Mouse (Mus musculus) cerebral cortex, adult 2 months (tissue): ENCODE data around the gene Ddx49.

Source experiments
- WGBS: fragments of 180-500 bp; shearing (Covaris S2); methylation state at CpG from one replicate; pipeline ENCODE4 v1.1.7; 2018; 5-methylcytosine and 5-hydroxymethylcytosine counted together

Gene Ddx49

GRCm38 (mm10) chr8:70316511-70317504, 14.5 kb upstream of the Ddx49 start:
- 9% methylated on average over 15 of the region's 15 CpGs for WGBS

GRCm38 (mm10) chr8:70315624-70316510, 13.6 kb upstream of the Ddx49 start, which contains the start of gene Cers1:
Cers1 (plus strand) TSS chr8:70315775.
- 2% methylated on average over 66 of the region's 66 CpGs for WGBS

GRCm38 (mm10) chr8:70313399-70313798, 11.1 kb upstream of the Ddx49 start:
- 54% methylated on average over 2 of the region's 2 CpGs for WGBS

GRCm38 (mm10) chr8:70309311-70309710, 7.0 kb upstream of the Ddx49 start:
- 26% methylated on average over 2 of the region's 2 CpGs for WGBS

- 4% methylated on average over 16 of the region's 16 CpGs for WGBS
These were observed 612 bp upstream of the Ddx49 start for GRCm38 (mm10) chr8:70302901-70303300.

GRCm38 (mm10) chr8:70300881-70301280, 1.4 kb downstream of the Ddx49 start:
- 78% methylated on average over 3 of the region's 3 CpGs for WGBS

GRCm38 (mm10) chr8:70293988-70294405, 8.3 kb downstream of the Ddx49 start:
- WGBS, result 44% methylated on average over 5 of the region's 5 CpGs

GRCm38 (mm10) chr8:70286737-70287136, 15.6 kb downstream of the Ddx49 start:
- WGBS, result 93% methylated on average over 8 of the region's 8 CpGs

GRCm38 (mm10) chr8:70285304-70285703, 17.0 kb downstream of the Ddx49 start:
- 97% methylated on average over 15 of the region's 15 CpGs for WGBS

- 84% methylated on average over 5 of the region's 5 CpGs for WGBS
These were observed 17.9 kb downstream of the Ddx49 start for GRCm38 (mm10) chr8:70284421-70284820.

GRCm38 (mm10) chr8:70283136-70284077, 18.9 kb downstream of the Ddx49 start:
- 2% methylated on average over 53 of the region's 55 CpGs for WGBS

GRCm38 (mm10) chr8:70282603-70283135, 19.6 kb downstream of the Ddx49 start, which contains the start of gene Homer3:
Homer3 (plus strand) TSS chr8:70282827.
- 3% methylated on average over 36 of the region's 36 CpGs for WGBS

- 32% methylated on average over 3 of the region's 3 CpGs for WGBS
These were observed 21.3 kb downstream of the Ddx49 start for GRCm38 (mm10) chr8:70281001-70281400.

GRCm38 (mm10) chr8:70279266-70279665, 23.0 kb downstream of the Ddx49 start:
- 74% methylated on average over 8 of the region's 8 CpGs for WGBS

GRCm38 (mm10) chr8:70278175-70278574, 24.1 kb downstream of the Ddx49 start:
- WGBS, result 37% methylated on average over 15 of the region's 15 CpGs

- WGBS, result 81% methylated on average over 3 of the region's 3 CpGs
These were observed 25.8 kb downstream of the Ddx49 start for GRCm38 (mm10) chr8:70276476-70276875.

GRCm38 (mm10) chr8:70272949-70273348, 29.3 kb downstream of the Ddx49 start:
- 59% methylated on average over 3 of the region's 3 CpGs for WGBS

- WGBS, result 10% methylated on average over 11 of the region's 11 CpGs
These were observed 33.3 kb downstream of the Ddx49 start for GRCm38 (mm10) chr8:70268799-70269565.

GRCm38 (mm10) chr8:70268311-70268710, 34.0 kb downstream of the Ddx49 start:
- 48% methylated on average over 5 of the region's 5 CpGs for WGBS

- WGBS, result 91% methylated on average over 3 of the region's 3 CpGs
These were observed 34.6 kb downstream of the Ddx49 start for GRCm38 (mm10) chr8:70267674-70268073.
